Mouse (Mus musculus): ENCODE data around the gene Gm20388. TPM values are rescaled to one million over a fixed set of nuclear protein-coding genes. Genes with fewer than 3 reads are reported as not detected.

Gm20388 gene
- polyA plus RNA-seq, 1 experiment from 2014 or later = not detected

DNA sequence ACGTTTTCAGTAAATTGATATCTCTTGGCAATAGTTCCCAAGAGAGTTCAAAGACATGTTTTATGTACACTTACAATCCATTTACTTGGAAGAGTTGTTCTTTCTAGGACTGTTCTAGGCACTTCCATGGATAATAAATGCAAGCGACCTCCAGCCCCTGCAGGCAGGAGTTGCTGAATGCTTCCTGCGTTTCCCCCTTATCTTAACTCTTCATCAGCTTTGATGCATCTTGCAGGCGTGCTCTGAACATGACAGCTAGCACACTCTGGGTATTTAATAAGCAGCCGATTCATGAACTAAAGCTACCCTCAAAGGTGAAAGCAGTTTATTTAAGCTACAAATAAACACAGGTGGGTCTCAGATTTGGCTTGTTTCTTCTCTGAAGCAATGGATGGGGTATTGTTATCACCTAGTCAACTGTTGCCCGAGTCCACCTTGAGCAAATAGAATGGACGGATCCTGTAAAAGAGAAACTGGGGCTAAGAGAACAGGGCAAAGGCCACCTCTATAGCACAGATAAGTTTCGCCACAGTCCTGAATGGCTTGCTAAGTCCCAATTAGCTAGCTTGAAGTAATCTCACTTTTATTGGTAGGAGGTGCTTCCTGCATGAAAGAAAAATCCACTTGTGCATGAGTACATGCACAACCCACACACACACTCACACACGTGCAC, 818.0 kb downstream of the Gm20388 start:
- Histone ChIP-seq H3K36me3 (no peaks in the 10 kb centered on the region), H3K9ac (no peak overlapping the region), H3K4me3 (no peak overlapping the region), H3K9me3 (replicated peaks) (no peaks in the 10 kb centered on the region), H3K27me3 (peaks cover 11% of the 10 kb centered on the region; the same call in 1 of the 2 replicates), H3K4me1 (replicated peaks) (no peaks in the 10 kb centered on the region), H3K27ac (no peak overlapping the region), H3K4me2 (no peak overlapping the region)
- no peak for ATAC-seq (replicated peaks; ENCODE audit: insufficient number of reproducible peaks, insufficient read depth, low FRiP score, low read depth)
- WGBS = 54% methylated on average over 9 of the region's 9 CpGs

- no peak for ATAC-seq (replicated peaks; ENCODE audit: insufficient number of reproducible peaks, insufficient read depth, low FRiP score, low read depth)
- 52% methylated on average over 14 of the region's 14 CpGs for WGBS
Measured at GRCm38 (mm10) chr8:120731582-120731981, 820.9 kb downstream of the Gm20388 start.

GRCm38 (mm10) chr8:120732068-120732467, 821.4 kb downstream of the Gm20388 start:
- no peak for ATAC-seq (replicated peaks; ENCODE audit: insufficient number of reproducible peaks, insufficient read depth, low FRiP score, low read depth)
- Histone ChIP-seq H3K4me2 (no peak overlapping the region), H3K4me1 (replicated peaks) (peaks cover 15% of the 10 kb centered on the region), H3K4me3 (no peak overlapping the region), H3K9ac (no peak overlapping the region), H3K9me3 (replicated peaks) (no peaks in the 10 kb centered on the region), H3K36me3 (no peaks in the 10 kb centered on the region), H3K27ac (no peak overlapping the region), H3K27me3 (peaks cover 35% of the 10 kb centered on the region)
- 55% methylated on average over 6 of the region's 6 CpGs for WGBS

More at GRCm38 (mm10) chr8:120731582-120731981, 820.9 kb downstream of the Gm20388 start:
- no peaks in the 10 kb centered on the region for H3K9me3 ChIP-seq (replicated peaks)
- no peak overlapping the region for H3K4me3 ChIP-seq
- H3K27ac ChIP-seq = no peak overlapping the region
- H3K9ac ChIP-seq = no peak overlapping the region
- H3K4me2 ChIP-seq = no peak overlapping the region
- no peaks in the 10 kb centered on the region for H3K36me3 ChIP-seq
- peaks cover 10% of the 10 kb centered on the region for H3K4me1 ChIP-seq (replicated peaks)
- H3K27me3 ChIP-seq = peaks cover 33% of the 10 kb centered on the region

DNA sequence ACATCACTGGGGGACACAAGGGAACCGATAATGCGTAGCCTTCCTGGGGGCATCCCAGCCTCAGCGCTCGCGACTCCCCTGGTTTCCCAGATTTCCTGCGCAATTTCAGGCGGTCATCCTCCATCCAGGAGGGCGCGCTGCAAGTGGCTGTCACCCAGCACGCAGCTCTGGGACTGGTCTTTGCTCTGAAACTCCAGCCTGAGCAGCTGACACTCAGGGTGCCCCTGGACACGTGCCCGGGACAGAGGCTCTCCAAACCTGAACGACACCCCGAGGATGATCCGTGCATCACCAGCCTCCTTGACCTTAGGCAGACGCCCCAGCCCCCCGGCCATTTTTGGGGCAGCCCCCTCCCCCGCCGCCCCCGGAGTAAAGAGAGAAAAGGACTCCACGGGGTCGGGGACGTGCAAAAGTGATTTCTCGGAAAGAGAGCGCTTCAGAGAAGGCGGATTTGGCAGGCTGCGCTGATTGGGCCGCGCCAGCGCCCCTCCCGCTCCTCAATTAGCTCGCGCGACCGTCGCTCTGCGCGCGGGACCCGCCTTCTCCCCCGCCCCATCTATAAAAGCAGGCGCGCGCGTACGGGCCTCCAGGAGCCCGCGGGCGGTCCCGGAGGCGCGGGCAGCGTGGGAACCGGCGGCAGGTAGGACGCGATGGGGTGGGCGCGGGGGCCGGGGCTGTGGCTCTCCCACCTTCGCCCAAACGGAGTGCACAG, 825.3 kb downstream of the Gm20388 start, which contains the start of gene Irf8:
Gene Irf8 (plus strand): TSS at position 589 of the 712 bp plus-strand sequence.
- peak within 1 kb of the TSS; percentile 99 for H3K4me2 ChIP-seq
- peaks cover 15% of the 10 kb centered on the region for H3K4me1 ChIP-seq (replicated peaks)
- no peaks in the 10 kb centered on the region for H3K9me3 ChIP-seq (replicated peaks)
- peaks cover 55% of the 10 kb centered on the region for H3K27me3 ChIP-seq
- peak within 1 kb of the TSS; percentile 54 for H3K9ac ChIP-seq
- peak within 1 kb of the TSS; percentile 58 for H3K4me3 ChIP-seq
- ATAC-seq (replicated peaks; ENCODE audit: insufficient number of reproducible peaks, insufficient read depth, low FRiP score, low read depth) = peak; percentile 88
- no peak within 1 kb of the TSS for H3K27ac ChIP-seq
- WGBS = under 1% methylated on average over 61 of the region's 62 CpGs
- H3K36me3 ChIP-seq = no peaks in the 10 kb centered on the region

GRCm38 (mm10) chr8:120736486-120736885, 825.8 kb downstream of the Gm20388 start:
- H3K4me3 ChIP-seq = peak overlapping the region; percentile 58
- H3K4me1 ChIP-seq (replicated peaks) = peaks cover 15% of the 10 kb centered on the region
- no peaks in the 10 kb centered on the region for H3K9me3 ChIP-seq (replicated peaks)
- H3K9ac ChIP-seq = peak overlapping the region; percentile 54
- H3K27me3 ChIP-seq = peaks cover 54% of the 10 kb centered on the region
- no peak for ATAC-seq (replicated peaks; ENCODE audit: insufficient number of reproducible peaks, insufficient read depth, low FRiP score, low read depth)
- no peaks in the 10 kb centered on the region for H3K36me3 ChIP-seq
- no peak overlapping the region for H3K27ac ChIP-seq
- H3K4me2 ChIP-seq = peak overlapping the region; percentile 99
- 3% methylated on average over 11 of the region's 11 CpGs for WGBS

- Histone ChIP-seq H3K9ac (no peak overlapping the region), H3K27me3 (peaks cover 49% of the 10 kb centered on the region)
- 57% methylated on average over 7 of the region's 7 CpGs for WGBS
Measured at GRCm38 (mm10) chr8:120737166-120737565, 826.5 kb downstream of the Gm20388 start.

GRCm38 (mm10) chr8:120738771-120739170, 828.1 kb downstream of the Gm20388 start:
- Histone ChIP-seq H3K4me1 (replicated peaks) (peaks cover 18% of the 10 kb centered on the region), H3K27ac (no peak overlapping the region), H3K4me3 (peak overlapping the region; percentile 58; the same call in 1 of the 2 replicates), H3K9ac (no peak overlapping the region), H3K36me3 (no peaks in the 10 kb centered on the region), H3K27me3 (peaks cover 49% of the 10 kb centered on the region), H3K4me2 (peak overlapping the region; percentile 99), H3K9me3 (replicated peaks) (no peaks in the 10 kb centered on the region)
- WGBS = 67% methylated on average over 4 of the region's 4 CpGs
- ATAC-seq (replicated peaks; ENCODE audit: insufficient number of reproducible peaks, insufficient read depth, low FRiP score, low read depth) = no peak

More at GRCm38 (mm10) chr8:120737166-120737565, 826.5 kb downstream of the Gm20388 start:
- peak overlapping the region; percentile 58 for H3K4me3 ChIP-seq
- H3K9me3 ChIP-seq (replicated peaks) = no peaks in the 10 kb centered on the region
- peaks cover 15% of the 10 kb centered on the region for H3K4me1 ChIP-seq (replicated peaks)
- no peak overlapping the region for H3K27ac ChIP-seq
- no peaks in the 10 kb centered on the region for H3K36me3 ChIP-seq
- no peak for ATAC-seq (replicated peaks; ENCODE audit: insufficient number of reproducible peaks, insufficient read depth, low FRiP score, low read depth)
- H3K4me2 ChIP-seq = peak overlapping the region; percentile 99

- no peaks in the 10 kb centered on the region for H3K9me3 ChIP-seq (replicated peaks)
- peaks cover 23% of the 10 kb centered on the region for H3K4me1 ChIP-seq (replicated peaks)
- no peak for ATAC-seq (replicated peaks; ENCODE audit: insufficient number of reproducible peaks, insufficient read depth, low FRiP score, low read depth)
- peaks cover 42% of the 10 kb centered on the region for H3K27me3 ChIP-seq
- H3K9ac ChIP-seq = no peak overlapping the region
- H3K36me3 ChIP-seq = no peaks in the 10 kb centered on the region
- peak overlapping the region; percentile 2; the same call in 1 of the 2 replicates for H3K4me3 ChIP-seq
- no peak overlapping the region for H3K27ac ChIP-seq
- 67% methylated on average over 15 of the region's 15 CpGs for WGBS
- peak overlapping the region; percentile 99 for H3K4me2 ChIP-seq
Measured at GRCm38 (mm10) chr8:120739526-120739925, 828.9 kb downstream of the Gm20388 start.

DNA sequence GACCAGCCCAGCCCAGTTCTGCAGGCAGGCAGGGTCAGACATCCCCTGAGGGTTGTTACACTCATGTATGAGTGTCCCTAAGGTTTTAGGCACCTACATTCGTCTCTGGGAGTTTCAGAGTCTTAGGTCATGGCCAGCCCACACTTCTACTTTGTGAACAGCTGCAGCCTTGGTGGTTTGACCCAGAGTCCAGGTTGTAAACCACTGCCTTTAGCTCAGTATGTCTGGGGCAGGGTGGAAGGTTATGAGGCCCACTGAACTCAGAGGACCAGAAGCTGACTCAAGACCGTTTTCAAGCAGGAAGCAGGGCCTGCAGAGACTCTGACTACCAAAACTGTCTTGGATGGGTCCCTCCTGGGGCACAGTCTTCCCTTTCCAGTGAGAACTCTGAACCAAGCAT, 829.9 kb downstream of the Gm20388 start:
- WGBS = 59% methylated on average over 2 of the region's 2 CpGs
- no peaks in the 10 kb centered on the region for H3K9me3 ChIP-seq (replicated peaks)
- H3K4me1 ChIP-seq (replicated peaks) = peaks cover 22% of the 10 kb centered on the region
- no peak overlapping the region for H3K9ac ChIP-seq
- no peaks in the 10 kb centered on the region for H3K36me3 ChIP-seq
- H3K4me2 ChIP-seq = no peak overlapping the region
- ATAC-seq (replicated peaks; ENCODE audit: insufficient number of reproducible peaks, insufficient read depth, low FRiP score, low read depth) = no peak
- H3K4me3 ChIP-seq = no peak overlapping the region
- H3K27ac ChIP-seq = no peak overlapping the region
- peaks cover 32% of the 10 kb centered on the region for H3K27me3 ChIP-seq

GRCm38 (mm10) chr8:120741001-120741400, 830.4 kb downstream of the Gm20388 start:
- no peak overlapping the region for H3K27ac ChIP-seq
- H3K4me1 ChIP-seq (replicated peaks) = peaks cover 18% of the 10 kb centered on the region
- WGBS = 84% methylated on average over 17 of the region's 17 CpGs
- H3K9ac ChIP-seq = no peak overlapping the region
- no peak overlapping the region for H3K4me3 ChIP-seq
- H3K4me2 ChIP-seq = no peak overlapping the region
- no peak for ATAC-seq (replicated peaks; ENCODE audit: insufficient number of reproducible peaks, insufficient read depth, low FRiP score, low read depth)
- peaks cover 29% of the 10 kb centered on the region for H3K27me3 ChIP-seq
- H3K9me3 ChIP-seq (replicated peaks) = no peaks in the 10 kb centered on the region
- no peaks in the 10 kb centered on the region for H3K36me3 ChIP-seq

DNA sequence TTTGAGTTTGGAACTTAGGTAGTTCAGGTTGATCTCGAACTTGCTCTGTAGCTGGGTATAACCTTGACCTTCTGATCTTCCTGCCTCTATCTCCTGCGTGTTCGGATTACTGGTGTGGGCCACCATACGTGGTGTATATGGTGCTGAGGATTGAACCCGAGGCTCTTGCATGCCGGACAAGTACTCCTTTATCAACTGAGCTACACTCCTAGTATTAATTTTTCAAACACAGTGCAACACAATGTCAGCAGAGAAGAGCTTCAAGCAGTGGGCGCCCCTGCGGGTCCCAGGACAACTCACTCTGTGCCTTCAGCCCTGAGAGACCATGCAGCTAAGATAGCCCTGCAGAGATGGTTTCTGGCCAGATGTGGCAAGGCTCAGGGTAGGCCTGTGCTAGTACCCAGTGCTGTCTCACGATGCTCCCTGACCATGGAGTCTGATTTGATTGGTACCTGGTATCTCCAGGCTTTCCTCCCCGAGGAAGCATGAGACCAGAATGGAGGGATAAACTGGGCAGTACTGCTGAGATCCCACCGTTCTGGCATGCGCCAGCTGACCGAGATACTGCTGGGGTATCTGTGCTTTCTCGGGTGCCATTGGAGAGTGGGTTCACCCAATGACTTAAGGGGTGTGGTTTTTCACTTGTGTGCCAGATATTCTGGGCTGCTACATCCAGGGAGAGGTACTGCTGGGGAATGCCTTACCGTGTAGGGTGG, 831.3 kb downstream of the Gm20388 start:
- peaks cover 24% of the 10 kb centered on the region for H3K27me3 ChIP-seq
- H3K4me3 ChIP-seq = no peak overlapping the region
- H3K36me3 ChIP-seq = no peaks in the 10 kb centered on the region
- H3K27ac ChIP-seq = no peak overlapping the region
- no peak for ATAC-seq (replicated peaks; ENCODE audit: insufficient number of reproducible peaks, insufficient read depth, low FRiP score, low read depth)
- no peak overlapping the region for H3K4me2 ChIP-seq
- H3K9me3 ChIP-seq (replicated peaks) = no peaks in the 10 kb centered on the region
- WGBS = 81% methylated on average over 15 of the region's 15 CpGs
- H3K9ac ChIP-seq = no peak overlapping the region
- H3K4me1 ChIP-seq (replicated peaks) = peaks cover 10% of the 10 kb centered on the region
